Mouse (Mus musculus) erythroid progenitor cell, adult 5-6 weeks (primary cell): ENCODE measurements around the gene Eif3j1. TPM values are rescaled to one million over a fixed set of nuclear protein-coding genes. Genes with fewer than 3 reads are reported as not detected.
A peak's percentile ranks its signal among the peaks of the same experiment; 100 is the strongest.
"Not testable (repeated sequence)": the region's sequence is repeated elsewhere in the genome, so short reads cannot be mapped to it uniquely, and the experiment has no call there.

ENCODE experiments used
- ATAC-seq: replicated peaks from 2 replicates; pipeline ENCODE4 v1.8.0; 2016; ENCODE audit warnings: moderate number of reproducible peaks, mild to moderate bottlenecking, moderate TSS enrichment, inconsistent platforms; ENCODE audit not compliant: poor library complexity, low FRiP score, severe bottlenecking
- total RNA-seq, 2 experiments: library from RNA; stranded (forward) in 1 of 2; stranded (reverse) in 1 of 2; fragments of 150-400 nt in 1 of 2; fragments of 186-747, 209-891 nt in 1 of 2; gene quantifications; 2 replicates each; pipeline versions ENCODE4 v1.2.3 to v1.2.4; 2015 to 2017; ENCODE audit warnings: low replicate concordance in 2 of 2

Eif3j1 gene
- total RNA-seq (2015; ENCODE audit: low replicate concordance) (15.5 and 21.6 TPM in 2 replicates), total RNA-seq (2017; ENCODE audit: low replicate concordance) (25.6 and 31.8 TPM in 2 replicates)

- peak; percentile 87 for ATAC-seq
Measured at GRCm38 (mm10) chr2:122027862-122028755, at the start of gene Eif3j1. Gene Eif3j1, plus strand, starts transcription at chr2:122028546.

GRCm38 (mm10) chr2:121995738-121996137, 32.6 kb upstream of the Eif3j1 start:
- no peak for ATAC-seq

- no peak for ATAC-seq
Measured at GRCm38 (mm10) chr2:122008832-122009231, 19.5 kb upstream of the Eif3j1 start.

GRCm38 (mm10) chr2:122011441-122011840, 16.9 kb upstream of the Eif3j1 start:
- no peak for ATAC-seq

- no peak for ATAC-seq
Measured at GRCm38 (mm10) chr2:122018705-122019104, 9.6 kb upstream of the Eif3j1 start.

- ATAC-seq: 0 out of 2 replicates have a peak, but pooled peaks have one; percentile 51
Measured at GRCm38 (mm10) chr2:122022284-122022683, 6.1 kb upstream of the Eif3j1 start.

GRCm38 (mm10) chr2:122027091-122027490, 1.3 kb upstream of the Eif3j1 start:
- not testable (repeated sequence) for ATAC-seq

GRCm38 (mm10) chr2:122028756-122029700, 682 bp downstream of the Eif3j1 start:
- peak; percentile 50; the same call in 1 of the 2 replicates for ATAC-seq

- no peak for ATAC-seq
Measured at GRCm38 (mm10) chr2:122031970-122032369, 3.6 kb downstream of the Eif3j1 start.

GRCm38 (mm10) chr2:122036064-122036463, 7.7 kb downstream of the Eif3j1 start:
- ATAC-seq: no peak

- ATAC-seq: peak; percentile 42; the same call in 1 of the 2 replicates
Measured at GRCm38 (mm10) chr2:122043926-122044325, 15.6 kb downstream of the Eif3j1 start.

GRCm38 (mm10) chr2:122059365-122060115, 31.2 kb downstream of the Eif3j1 start:
- ATAC-seq: no peak

GRCm38 (mm10) chr2:122065200-122065969, 37.0 kb downstream of the Eif3j1 start:
- no peak for ATAC-seq

GRCm38 (mm10) chr2:122066241-122066640, 37.9 kb downstream of the Eif3j1 start:
- no peak for ATAC-seq

GRCm38 (mm10) chr2:122069144-122069912, 41.0 kb downstream of the Eif3j1 start:
- no peak for ATAC-seq

- peak; percentile 67; the same call in 1 of the 2 replicates for ATAC-seq
Measured at GRCm38 (mm10) chr2:122069922-122070321, 41.6 kb downstream of the Eif3j1 start.

GRCm38 (mm10) chr2:122081728-122082456, 53.5 kb downstream of the Eif3j1 start:
- no peak for ATAC-seq
